In genomic region chr14:85508527-85508926, GRCm38 (mm10) we compare ENCODE assay signal across 16 mouse cellular contexts.
DNase-seq lines count a peak whose midpoint lies in the region; ATAC-seq and TF ChIP-seq lines count a peak whose summit lies in the region.
"Had no signal": no experiment of that assay in that cellular context is flagged by ENCODE, and none has a peak within 500 bp of the region (broad histone marks: within the 10 kb centered on the region; RNA-seq: fewer than 3 reads in every experiment).

No protein-coding gene starts in this region.

- H3K4me1 ChIP-seq in cerebellum, adult 2 months (ENCODE audit: control insufficient read depth, insufficient read depth, low read length), result no peaks in the 10 kb centered on the region
- no peaks in the 10 kb centered on the region for H3K4me1 ChIP-seq in hindbrain, embryonic 11.5 days (replicated peaks; ENCODE audit: control insufficient read depth, insufficient read depth, low read length)
- H3K4me1 ChIP-seq in midbrain, embryonic 14.5 days (ENCODE audit: control insufficient read depth, insufficient read depth, low read length), result peaks cover 10% of the 10 kb centered on the region; the same call in 1 of the 2 replicates
- H3K4me1 ChIP-seq: embryonic facial prominence, embryonic 15.5 days; heart, embryonic 15.5 days; limb, embryonic 10.5 days had no signal

- TF ChIP-seq POLR2A in cerebellum, adult 2 months (IDR thresholded peaks at IDR 0.05; ENCODE audit: borderline replicate concordance, insufficient read depth, low read length), result no peak

- H3K27me3 ChIP-seq in cerebellum, adult 2 months (ENCODE audit: control insufficient read depth, insufficient read depth, low read length), result no peaks in the 10 kb centered on the region
- H3K27me3 ChIP-seq in hindbrain, embryonic 11.5 days (ENCODE audit: control insufficient read depth, insufficient read depth, low read length), result no peaks in the 10 kb centered on the region
- H3K27me3 ChIP-seq in midbrain, embryonic 14.5 days (ENCODE audit: control insufficient read depth, insufficient read depth, low read length), result no peaks in the 10 kb centered on the region
- H3K27me3 ChIP-seq: embryonic facial prominence, embryonic 15.5 days; heart, embryonic 15.5 days had no signal

- no peaks in the 10 kb centered on the region for H3K9me3 ChIP-seq in hindbrain, embryonic 11.5 days (ENCODE audit: control insufficient read depth, low read length)
- no peaks in the 10 kb centered on the region for H3K9me3 ChIP-seq in midbrain, embryonic 14.5 days (ENCODE audit: control insufficient read depth, low read length)
- H3K9me3 ChIP-seq: embryonic facial prominence, embryonic 15.5 days; heart, embryonic 15.5 days; limb, embryonic 10.5 days had no signal

- peak; percentile 88 for ATAC-seq in hindbrain, embryonic 11.5 days (ENCODE audit: low FRiP score)
- peak; percentile 68 for ATAC-seq in midbrain, embryonic 14.5 days (ENCODE audit: low FRiP score, low TSS enrichment)
- ATAC-seq: inflammation-experienced regulatory T-cells, adult 6 months had no signal

- no peak overlapping the region for H3K4me3 ChIP-seq in cerebellum, adult 2 months (replicated peaks; ENCODE audit: insufficient read depth, low read depth, low read length)
- H3K4me3 ChIP-seq in hindbrain, embryonic 11.5 days (ENCODE audit: low read depth, low read length), result no peak overlapping the region
- H3K4me3 ChIP-seq in midbrain, embryonic 14.5 days (replicated peaks; ENCODE audit: low read depth, low read length), result no peak overlapping the region
- H3K4me3 ChIP-seq: embryonic facial prominence, embryonic 15.5 days; heart, embryonic 15.5 days; limb, embryonic 10.5 days had no signal

- peak; percentile 9 to 18 for DNase-seq in cerebellum, postnatal 10 days
- no peak for DNase-seq in cerebellum, adult 2 months
- peak; percentile 25 for DNase-seq in embryo, embryonic 11 days
- DNase-seq in hindbrain, embryonic 11.5 days (ENCODE audit: low spot score), result peak; percentile 30
- DNase-seq in midbrain, embryonic 14.5 days, result peak; percentile 39
- no peak for DNase-seq in left cerebral cortex, adult 9 months (ENCODE audit: low spot score in 2 of 2)
- DNase-seq in kidney, adult 9 months, result no peak
- DNase-seq in thymus, postnatal 36 days, result no peak
- DNase-seq: cerebellum, adult 18-20 months; lung, postnatal 14 days had no signal

- 26% methylated on average over 3 of the region's 3 CpGs for WGBS in cerebellum, adult 2 months
- WGBS in hindbrain, embryonic 11.5 days, result 23% methylated on average over 3 of the region's 3 CpGs
- WGBS in midbrain, embryonic 14.5 days, result 11% methylated on average over 3 of the region's 3 CpGs

- no peak overlapping the region for H3K9ac ChIP-seq in hindbrain, embryonic 11.5 days (ENCODE audit: low read depth, low read length)
- H3K9ac ChIP-seq in midbrain, embryonic 14.5 days (replicated peaks; ENCODE audit: low read length), result no peak overlapping the region
- H3K9ac ChIP-seq: embryonic facial prominence, embryonic 15.5 days; heart, embryonic 15.5 days; liver, embryonic 14.5 days had no signal

- no peaks in the 10 kb centered on the region for H3K36me3 ChIP-seq in hindbrain, embryonic 11.5 days (ENCODE audit: control insufficient read depth, insufficient read depth, low read length)
- no peaks in the 10 kb centered on the region for H3K36me3 ChIP-seq in midbrain, embryonic 14.5 days (ENCODE audit: control insufficient read depth, insufficient read depth, low read length)
- H3K36me3 ChIP-seq: embryonic facial prominence, embryonic 15.5 days; heart, embryonic 15.5 days; limb, embryonic 10.5 days had no signal

- no peak overlapping the region for H3K27ac ChIP-seq in cerebellum, adult 2 months (ENCODE audit: insufficient read depth, low read length)
- H3K27ac ChIP-seq in hindbrain, embryonic 11.5 days (ENCODE audit: low read depth, low read length), result no peak overlapping the region
- no peak overlapping the region for H3K27ac ChIP-seq in midbrain, embryonic 14.5 days (replicated peaks; ENCODE audit: low read depth, low read length)
- H3K27ac ChIP-seq: embryonic facial prominence, embryonic 15.5 days; heart, embryonic 15.5 days; kidney, postnatal 0 days; limb, embryonic 10.5 days; liver, embryonic 14.5 days had no signal

- TF ChIP-seq CTCF in cerebellum, adult 2 months (IDR thresholded peaks at IDR 0.05; ENCODE audit: borderline replicate concordance, insufficient read depth, low read depth, low read length), result no peak

- H3K4me2 ChIP-seq in hindbrain, embryonic 11.5 days (replicated peaks; ENCODE audit: low read depth, low read length), result no peak overlapping the region
- no peak overlapping the region for H3K4me2 ChIP-seq in midbrain, embryonic 14.5 days (ENCODE audit: low read length)
- H3K4me2 ChIP-seq: embryonic facial prominence, embryonic 15.5 days; heart, embryonic 15.5 days had no signal

Comparison
In these comparisons a context has a peak if more than half of its experiments do, and no peak if none do; other contexts are left out.
1. DNase-seq: peak in cerebellum, postnatal 10 days (2 of 2), embryo, embryonic 11 days (single experiment), hindbrain, embryonic 11.5 days (single experiment) and midbrain, embryonic 14.5 days (single experiment); none in cerebellum, adult 2 months (0 of 2), left cerebral cortex, adult 9 months (0 of 2), kidney, adult 9 months (single experiment) and thymus, postnatal 36 days (0 of 2).